Mouse (Mus musculus) kidney, adult 8-10 months (tissue): ENCODE data around the gene Dpp6.

Source experiments
- DNase-seq, 2 experiments: peaks; one replicate each; pipeline ENCODE4 v3.0.0; 2022

Gene Dpp6

DNA sequence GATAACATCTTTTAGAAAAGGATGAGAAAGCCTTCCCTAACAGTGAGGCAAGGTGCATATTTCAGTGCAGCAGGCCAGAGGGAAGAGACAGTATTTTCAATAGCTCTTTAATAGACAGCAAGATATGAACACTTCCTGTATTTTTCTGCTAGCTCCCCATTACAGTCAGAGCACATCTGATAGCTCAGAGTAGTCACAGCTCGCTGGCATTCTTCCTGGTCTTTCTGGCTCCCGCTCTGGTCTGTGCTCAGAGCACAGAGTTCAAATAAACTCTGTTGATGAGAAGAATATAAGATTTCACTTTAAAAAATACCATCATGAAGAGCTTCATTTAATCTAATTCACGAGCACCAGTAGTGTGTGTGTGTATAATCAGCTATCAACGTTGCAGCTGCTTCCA, 249.8 kb downstream of the Dpp6 start:
- DNase-seq: no peak

DNA sequence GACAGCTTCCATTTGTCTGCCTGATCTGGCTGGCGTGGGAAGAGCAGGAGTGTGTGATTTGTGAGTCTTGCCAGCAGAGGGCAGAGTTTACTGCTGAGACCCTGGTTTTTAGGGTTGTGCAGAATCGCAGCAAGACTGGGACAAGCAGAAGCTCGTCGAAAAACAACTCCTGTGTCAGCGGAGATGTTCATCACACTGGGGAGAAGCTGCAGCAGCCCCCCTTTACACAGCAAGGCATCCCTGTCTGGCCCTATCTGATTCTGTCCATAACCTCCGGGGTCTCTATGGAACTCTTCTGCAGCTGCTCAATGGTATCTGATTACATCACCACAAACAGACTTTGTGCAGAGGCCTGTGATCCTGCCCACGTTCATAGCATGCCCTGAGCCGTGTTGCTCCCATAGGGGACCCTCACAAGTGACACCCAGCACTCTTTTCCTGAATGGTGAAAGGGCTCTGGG, 258.2 kb downstream of the Dpp6 start:
- peak in 1 of 2 experiments; percentile 40 for DNase-seq

DNA sequence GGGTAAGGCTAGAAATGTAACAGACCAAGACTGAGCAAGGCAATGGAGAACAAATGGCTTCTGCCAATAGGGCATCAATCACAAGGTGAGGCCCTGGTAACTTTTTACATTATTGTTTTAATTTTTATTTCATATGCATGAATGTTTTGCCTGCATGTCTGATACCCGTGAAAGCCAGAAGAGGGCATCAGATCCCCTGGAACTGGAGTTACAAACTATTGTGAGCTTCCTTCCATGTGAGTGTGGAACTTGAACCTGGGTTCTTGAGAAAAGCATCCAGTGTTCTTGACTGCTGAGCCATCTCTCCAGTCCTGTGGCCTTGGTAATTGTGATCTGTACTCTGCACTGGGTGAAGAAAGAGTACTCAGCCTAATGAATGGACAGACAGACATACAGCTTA, 259.0 kb downstream of the Dpp6 start:
- no peak for DNase-seq

DNA sequence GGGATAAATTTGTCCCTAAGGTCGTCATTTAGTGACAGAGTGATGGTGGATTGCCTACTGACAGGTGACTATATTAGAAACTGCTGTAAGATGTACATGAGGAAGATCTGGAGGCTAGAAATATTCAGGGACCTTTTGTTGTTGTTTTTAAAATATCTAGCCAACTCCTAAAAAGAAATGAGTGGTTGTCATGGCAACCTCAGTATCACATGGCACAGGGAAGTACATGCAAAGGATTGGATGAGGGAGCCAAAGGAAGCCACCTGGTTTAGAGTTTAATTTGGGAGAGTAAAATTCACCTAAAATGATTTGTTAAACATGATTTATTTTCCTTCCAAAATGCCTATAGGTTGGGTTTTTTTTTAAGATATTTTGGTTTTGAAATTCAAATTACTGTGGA, 260.8 kb downstream of the Dpp6 start:
- DNase-seq: no peak

- DNase-seq: no peak
Observed at GRCm38 (mm10) chr5:27081275-27081674, 264.3 kb downstream of the Dpp6 start.

- no peak for DNase-seq
Observed at GRCm38 (mm10) chr5:27083762-27084161, 266.8 kb downstream of the Dpp6 start.

- no peak for DNase-seq
Observed at GRCm38 (mm10) chr5:27108221-27108620, 291.2 kb downstream of the Dpp6 start.

DNA sequence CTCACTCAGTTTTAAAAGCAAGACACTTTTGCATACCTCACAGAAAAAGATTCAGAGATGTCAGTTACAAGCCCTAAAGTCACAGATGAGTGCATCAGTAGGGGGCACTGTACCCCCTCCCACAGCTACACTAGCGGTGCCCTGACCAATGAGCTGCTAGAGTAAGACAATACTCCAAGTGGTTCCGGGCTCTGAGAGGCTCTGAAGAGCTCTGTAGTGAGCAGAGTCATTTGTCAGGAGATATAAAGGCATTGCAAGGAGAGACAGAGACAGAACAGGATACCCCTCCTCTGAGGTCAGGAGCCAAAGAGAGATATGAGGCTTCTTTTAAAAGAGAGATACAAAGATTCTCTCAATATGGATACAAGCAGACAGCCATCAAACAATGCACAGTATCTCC, 305.5 kb downstream of the Dpp6 start:
- DNase-seq: no peak

DNA sequence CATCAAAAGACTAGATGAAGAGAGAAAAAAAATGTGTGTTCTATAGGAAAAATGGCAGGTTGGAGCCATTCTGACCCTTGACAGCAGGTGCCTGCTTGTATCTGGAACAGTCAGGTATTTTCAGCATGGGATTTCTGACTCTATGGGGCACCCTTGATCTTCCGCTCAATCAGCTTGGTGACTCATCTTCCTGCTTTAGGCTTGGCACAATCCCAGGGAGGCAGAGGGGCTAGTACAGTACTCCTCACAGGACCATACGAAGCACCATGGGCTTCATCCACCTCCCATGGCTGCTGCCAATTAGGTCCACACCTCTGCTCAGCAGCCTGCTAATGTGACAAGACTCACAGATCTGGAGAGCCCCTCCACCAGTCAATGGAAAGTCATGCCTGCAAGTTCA, 305.9 kb downstream of the Dpp6 start:
- DNase-seq: no peak

GRCm38 (mm10) chr5:27126034-27126433, 309.0 kb downstream of the Dpp6 start:
- no peak for DNase-seq

DNA sequence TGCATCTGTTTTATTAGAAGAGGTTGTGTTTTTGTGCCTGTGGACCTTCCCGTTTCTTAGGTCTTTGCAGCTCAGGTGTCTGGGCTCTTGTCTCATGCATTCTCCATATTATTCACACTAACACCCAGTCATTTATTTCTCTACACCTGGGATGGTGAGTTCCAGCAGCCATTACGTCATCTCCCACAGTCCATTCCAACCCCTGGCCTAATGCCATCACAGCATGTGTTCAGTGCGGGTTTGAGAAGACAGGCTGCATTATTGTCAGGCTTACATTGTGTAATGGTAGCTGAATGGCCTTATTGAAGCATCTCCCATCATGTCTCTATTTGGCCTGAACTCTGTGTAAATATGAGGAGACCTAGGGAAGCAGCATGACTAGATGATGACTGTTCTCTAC, 316.2 kb downstream of the Dpp6 start:
- no peak for DNase-seq

- no peak for DNase-seq
Observed at GRCm38 (mm10) chr5:27134436-27135005, 317.5 kb downstream of the Dpp6 start.

GRCm38 (mm10) chr5:27147397-27147945, 330.5 kb downstream of the Dpp6 start:
- DNase-seq: no peak

GRCm38 (mm10) chr5:27151017-27151416, 334.0 kb downstream of the Dpp6 start:
- DNase-seq: no peak

DNA sequence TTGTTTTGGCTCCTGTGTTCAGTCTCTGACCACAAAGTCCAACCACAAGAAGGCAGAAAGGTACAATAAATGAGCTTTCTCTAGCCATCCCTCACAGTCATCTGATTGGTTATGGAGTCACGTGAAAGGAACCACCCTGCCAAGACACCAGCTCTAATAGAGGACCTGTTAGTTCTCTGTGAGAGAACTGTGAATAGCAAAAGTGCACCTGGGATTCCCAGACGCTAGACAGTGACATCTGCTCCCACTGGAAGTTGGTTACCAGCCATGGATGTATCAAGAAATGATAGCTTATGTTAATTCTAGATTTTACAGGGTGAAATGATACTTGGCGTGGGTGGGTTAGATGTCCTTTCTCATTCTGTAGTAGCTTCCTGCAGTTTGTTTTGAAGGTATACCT, 338.7 kb downstream of the Dpp6 start:
- peak in 1 of 2 experiments; percentile 5 for DNase-seq

DNA sequence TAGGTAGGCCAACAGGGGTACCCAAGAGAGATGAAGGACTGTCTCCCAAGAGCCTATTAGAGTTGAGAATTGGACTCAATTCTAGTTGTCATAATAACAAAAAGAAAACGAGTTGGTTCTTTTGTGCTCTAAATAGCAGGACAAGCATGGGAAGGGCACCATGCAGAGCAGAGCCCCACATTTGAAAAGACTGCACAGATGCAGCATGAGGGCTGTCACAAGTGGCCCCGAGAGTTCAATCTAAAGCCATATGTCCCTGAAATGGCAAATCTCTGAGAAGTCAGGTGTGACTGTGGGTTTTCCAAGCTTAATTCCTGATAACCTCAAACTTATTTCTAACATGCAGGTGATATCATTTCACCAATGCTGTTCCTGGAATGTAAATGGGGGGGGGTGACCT, 339.4 kb downstream of the Dpp6 start:
- DNase-seq: no peak

- DNase-seq: no peak
Observed at GRCm38 (mm10) chr5:27161122-27161645, 344.2 kb downstream of the Dpp6 start.

DNA sequence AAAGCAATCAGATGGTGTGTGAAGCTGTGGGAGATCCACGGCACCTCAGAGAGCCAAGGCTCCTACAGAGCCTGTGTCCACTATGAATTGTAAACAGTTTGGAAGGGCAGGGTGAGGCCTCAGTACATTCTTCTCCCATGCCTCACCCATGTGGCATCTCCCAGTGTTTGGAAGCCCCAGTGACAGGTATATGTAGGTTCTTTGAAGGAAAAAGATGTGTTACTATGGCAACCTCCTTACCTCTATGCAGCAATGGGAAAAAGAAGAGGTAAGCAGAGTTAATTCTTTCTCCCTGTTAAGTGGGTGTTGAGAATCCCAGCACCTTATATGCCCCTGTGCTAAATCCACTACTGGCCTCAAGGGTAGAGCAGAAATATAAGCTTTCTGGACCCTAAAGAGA, 351.5 kb downstream of the Dpp6 start:
- DNase-seq: no peak

DNA sequence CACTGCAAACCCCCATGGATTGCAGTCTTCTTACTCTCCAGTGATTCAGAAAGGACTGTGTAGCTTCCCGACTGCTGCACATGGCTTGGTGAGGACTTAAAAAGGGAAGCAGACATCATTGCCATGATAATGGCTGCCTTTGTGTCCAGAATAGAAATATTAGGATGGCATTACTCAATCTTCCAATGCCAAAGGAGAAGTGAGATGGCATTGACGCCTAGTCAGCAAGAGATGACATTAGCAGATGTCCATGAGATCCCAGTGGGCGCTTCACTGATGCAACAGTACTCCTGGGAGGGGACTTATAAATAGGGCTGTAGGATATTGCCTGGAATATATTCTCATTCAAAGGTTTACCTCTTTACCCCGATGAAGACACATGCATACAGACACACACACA, 368.0 kb downstream of the Dpp6 start:
- DNase-seq: no peak

GRCm38 (mm10) chr5:27191242-27191969, 374.4 kb downstream of the Dpp6 start:
- DNase-seq: no peak

DNA sequence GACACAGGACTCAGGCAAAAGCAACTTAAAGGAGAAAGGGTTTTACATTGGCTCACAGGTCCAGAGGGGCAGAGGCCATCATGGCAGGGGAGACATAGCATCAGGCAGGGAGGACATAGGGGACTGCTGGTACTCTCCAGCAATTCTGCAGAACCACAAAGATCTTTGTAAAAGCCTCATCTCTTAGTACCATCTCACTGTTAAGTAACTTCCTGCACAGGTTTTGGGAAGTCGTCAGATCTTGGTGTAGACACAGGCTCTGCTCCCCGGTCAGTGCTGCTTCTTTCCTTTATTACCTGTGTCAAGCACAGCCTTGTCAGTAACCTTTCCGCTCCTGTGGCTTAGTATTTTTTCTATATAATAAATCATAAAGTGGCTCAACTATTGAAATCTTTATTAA, 377.2 kb downstream of the Dpp6 start:
- no peak for DNase-seq

GRCm38 (mm10) chr5:27194975-27195374, 378.0 kb downstream of the Dpp6 start:
- DNase-seq: no peak

- DNase-seq: no peak
Observed at GRCm38 (mm10) chr5:27200581-27201341, 383.8 kb downstream of the Dpp6 start.

GRCm38 (mm10) chr5:27203131-27203530, 386.1 kb downstream of the Dpp6 start:
- DNase-seq: no peak
